Mouse (Mus musculus): ENCODE data around the gene Nfatc2. TPM values are rescaled to one million over a fixed set of nuclear protein-coding genes. Genes with fewer than 3 reads are reported as not detected.

The Nfatc2 gene
- polyA plus RNA-seq, 1 experiment = 13.3 TPM

- 12% methylated on average over 7 of the region's 7 CpGs for WGBS
- H3K27me3 ChIP-seq (ENCODE audit: control insufficient read depth, insufficient read depth, low read length) = no peaks in the 10 kb centered on the region; the same call in 1 of the 2 replicates
- DNase-seq = no peak
Observed at GRCm38 (mm10) chr2:168595693-168596092, 5.8 kb downstream of the Nfatc2 start.

GRCm38 (mm10) chr2:168593676-168594075 is 7.8 kb downstream of the Nfatc2 start:
- TF ChIP-seq POLR2A (IDR thresholded peaks at IDR 0.05; ENCODE audit: control insufficient read depth, extremely low read depth, insufficient read depth, low read length, poor library complexity) (no peak), CTCF (IDR thresholded peaks at IDR 0.05; ENCODE audit: borderline replicate concordance, control insufficient read depth, extremely low read depth, insufficient read depth, low read length, poor library complexity) (no peak)
- Histone ChIP-seq H3K27ac (ENCODE audit: control insufficient read depth, insufficient read depth, low read length) (no peak overlapping the region), H3K4me1 (replicated peaks; ENCODE audit: control insufficient read depth, insufficient read depth, low read length) (peaks cover 38% of the 10 kb centered on the region), H3K36me3 (ENCODE audit: control insufficient read depth, insufficient read depth, low read length) (no peaks in the 10 kb centered on the region), H3K4me3 (ENCODE audit: control insufficient read depth, insufficient read depth, low read length) (no peak overlapping the region), H3K27me3 (ENCODE audit: control insufficient read depth, insufficient read depth, low read length) (no peaks in the 10 kb centered on the region)
- DNase-seq = no peak
- 93% methylated on average over 6 of the region's 6 CpGs for WGBS

More at GRCm38 (mm10) chr2:168595693-168596092, 5.8 kb downstream of the Nfatc2 start:
- TF ChIP-seq POLR2A (IDR thresholded peaks at IDR 0.05; ENCODE audit: control insufficient read depth, extremely low read depth, insufficient read depth, low read length, poor library complexity) (no peak), CTCF (IDR thresholded peaks at IDR 0.05; ENCODE audit: borderline replicate concordance, control insufficient read depth, extremely low read depth, insufficient read depth, low read length, poor library complexity) (no peak)
- Histone ChIP-seq H3K4me1 (replicated peaks; ENCODE audit: control insufficient read depth, insufficient read depth, low read length) (peaks cover 24% of the 10 kb centered on the region), H3K36me3 (ENCODE audit: control insufficient read depth, insufficient read depth, low read length) (no peaks in the 10 kb centered on the region), H3K4me3 (ENCODE audit: control insufficient read depth, insufficient read depth, low read length) (no peak overlapping the region), H3K27ac (ENCODE audit: control insufficient read depth, insufficient read depth, low read length) (no peak overlapping the region)

GRCm38 (mm10) chr2:168593004-168593403 is 8.5 kb downstream of the Nfatc2 start:
- no peaks in the 10 kb centered on the region for H3K36me3 ChIP-seq (ENCODE audit: control insufficient read depth, insufficient read depth, low read length)
- no peak for DNase-seq

GRCm38 (mm10) chr2:168591076-168591475 is 10.4 kb downstream of the Nfatc2 start:
- no peaks in the 10 kb centered on the region for H3K36me3 ChIP-seq (ENCODE audit: control insufficient read depth, insufficient read depth, low read length)
- 43% methylated on average over 2 of the region's 2 CpGs for WGBS
- no peak for DNase-seq
- peak overlapping the region; percentile 44; the same call in 1 of the 2 replicates for H3K27ac ChIP-seq (ENCODE audit: control insufficient read depth, insufficient read depth, low read length)
- peaks cover 44% of the 10 kb centered on the region for H3K4me1 ChIP-seq (replicated peaks; ENCODE audit: control insufficient read depth, insufficient read depth, low read length)
- TF ChIP-seq POLR2A (IDR thresholded peaks at IDR 0.05; ENCODE audit: control insufficient read depth, extremely low read depth, insufficient read depth, low read length, poor library complexity) (no peak), CTCF (IDR thresholded peaks at IDR 0.05; ENCODE audit: borderline replicate concordance, control insufficient read depth, extremely low read depth, insufficient read depth, low read length, poor library complexity) (no peak)
- no peaks in the 10 kb centered on the region for H3K27me3 ChIP-seq (ENCODE audit: control insufficient read depth, insufficient read depth, low read length)
- H3K4me3 ChIP-seq (ENCODE audit: control insufficient read depth, insufficient read depth, low read length) = no peak overlapping the region

More at GRCm38 (mm10) chr2:168593004-168593403, 8.5 kb downstream of the Nfatc2 start:
- TF ChIP-seq CTCF (IDR thresholded peaks at IDR 0.05; ENCODE audit: borderline replicate concordance, control insufficient read depth, extremely low read depth, insufficient read depth, low read length, poor library complexity) (peak; percentile 16; the same call in 1 of the 2 replicates), POLR2A (IDR thresholded peaks at IDR 0.05; ENCODE audit: control insufficient read depth, extremely low read depth, insufficient read depth, low read length, poor library complexity) (no peak)
- H3K27me3 ChIP-seq (ENCODE audit: control insufficient read depth, insufficient read depth, low read length) = no peaks in the 10 kb centered on the region
- 95% methylated on average over 5 of the region's 5 CpGs for WGBS
- no peak overlapping the region for H3K4me3 ChIP-seq (ENCODE audit: control insufficient read depth, insufficient read depth, low read length)
- no peak overlapping the region for H3K27ac ChIP-seq (ENCODE audit: control insufficient read depth, insufficient read depth, low read length)
- peaks cover 40% of the 10 kb centered on the region for H3K4me1 ChIP-seq (replicated peaks; ENCODE audit: control insufficient read depth, insufficient read depth, low read length)

- 3% methylated on average over 10 of the region's 10 CpGs for WGBS
Observed at GRCm38 (mm10) chr2:168590556-168590955, 10.9 kb downstream of the Nfatc2 start.

GRCm38 (mm10) chr2:168590168-168590551 is 11.3 kb downstream of the Nfatc2 start:
- TF ChIP-seq POLR2A (IDR thresholded peaks at IDR 0.05; ENCODE audit: control insufficient read depth, extremely low read depth, insufficient read depth, low read length, poor library complexity) (no peak), CTCF (IDR thresholded peaks at IDR 0.05; ENCODE audit: borderline replicate concordance, control insufficient read depth, extremely low read depth, insufficient read depth, low read length, poor library complexity) (no peak)
- DNase-seq = peak; percentile 81
- under 1% methylated on average over 37 of the region's 38 CpGs for WGBS

More at GRCm38 (mm10) chr2:168590556-168590955, 10.9 kb downstream of the Nfatc2 start:
- H3K4me1 ChIP-seq (replicated peaks; ENCODE audit: control insufficient read depth, insufficient read depth, low read length) = peaks cover 39% of the 10 kb centered on the region
- TF ChIP-seq CTCF (IDR thresholded peaks at IDR 0.05; ENCODE audit: borderline replicate concordance, control insufficient read depth, extremely low read depth, insufficient read depth, low read length, poor library complexity) (no peak), POLR2A (IDR thresholded peaks at IDR 0.05; ENCODE audit: control insufficient read depth, extremely low read depth, insufficient read depth, low read length, poor library complexity) (no peak)
- peak; percentile 58 for DNase-seq
- peak overlapping the region; percentile 36 for H3K4me3 ChIP-seq (ENCODE audit: control insufficient read depth, insufficient read depth, low read length)
- H3K27me3 ChIP-seq (ENCODE audit: control insufficient read depth, insufficient read depth, low read length) = no peaks in the 10 kb centered on the region
- H3K27ac ChIP-seq (ENCODE audit: control insufficient read depth, insufficient read depth, low read length) = peak overlapping the region; percentile 44; the same call in 1 of the 2 replicates
- no peaks in the 10 kb centered on the region for H3K36me3 ChIP-seq (ENCODE audit: control insufficient read depth, insufficient read depth, low read length)

More at GRCm38 (mm10) chr2:168590168-168590551, 11.3 kb downstream of the Nfatc2 start:
- H3K36me3 ChIP-seq (ENCODE audit: control insufficient read depth, insufficient read depth, low read length) = no peaks in the 10 kb centered on the region
- peak overlapping the region; percentile 81 for H3K4me3 ChIP-seq (ENCODE audit: control insufficient read depth, insufficient read depth, low read length)
- peak overlapping the region; percentile 32; the same call in 1 of the 2 replicates for H3K27ac ChIP-seq (ENCODE audit: control insufficient read depth, insufficient read depth, low read length)
- H3K4me1 ChIP-seq (replicated peaks; ENCODE audit: control insufficient read depth, insufficient read depth, low read length) = peaks cover 35% of the 10 kb centered on the region
- no peaks in the 10 kb centered on the region for H3K27me3 ChIP-seq (ENCODE audit: control insufficient read depth, insufficient read depth, low read length)
